Mouse (Mus musculus) bone marrow, adult 2 months (tissue): Measurements from ENCODE around the gene Nin.

Source experiments
- CTCF ChIP-seq: fragments of 200-500 bp; IDR thresholded peaks from 2 replicates; pipeline ENCODE4 v1.5.1; 2011; ENCODE audit warnings: low read length, control low read depth; ENCODE audit not compliant: control insufficient read depth, insufficient read depth
- POLR2A ChIP-seq: fragments of 200-500 bp; IDR thresholded peaks from 2 replicates; pipeline ENCODE4 v1.6.1; 2011; ENCODE audit warnings: low read depth, mild to moderate bottlenecking, control low read depth, low read length, borderline replicate concordance; ENCODE audit not compliant: control insufficient read depth

DNA sequence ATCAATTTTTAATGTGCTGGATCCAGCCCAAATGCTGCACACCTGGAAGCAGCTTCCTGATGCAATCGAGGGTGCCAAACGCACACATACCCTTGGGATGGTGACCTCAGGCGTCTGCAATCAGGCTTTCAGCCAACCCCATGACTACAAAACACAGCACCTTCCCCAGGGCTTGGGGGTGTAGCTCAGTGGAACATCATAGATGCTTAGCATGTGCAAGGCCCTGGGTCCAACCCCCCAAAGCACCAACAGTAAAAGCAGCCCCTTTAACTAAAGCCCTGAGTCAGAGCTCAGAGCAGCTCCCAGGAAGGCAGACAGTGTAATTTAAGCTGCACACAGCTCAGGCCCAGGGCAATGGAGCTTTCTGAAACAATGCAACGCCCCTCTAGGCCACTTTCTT lies 9.3 kb downstream of the Nin start:
- TF ChIP-seq CTCF = no peak
- no peak for TF ChIP-seq POLR2A
